Mouse (Mus musculus) cerebellum, adult 2 months (tissue): ENCODE results near the gene Gkap1.

Experiments
- CTCF ChIP-seq: fragments of 200-500 bp; IDR thresholded peaks from 2 replicates; pipeline ENCODE4 v1.5.1; 2011; ENCODE audit warnings: low read depth, mild to moderate bottlenecking, control low read depth, low read length, moderate library complexity, borderline replicate concordance; ENCODE audit not compliant: insufficient read depth
- POLR2A ChIP-seq: fragments of 200-500 bp; IDR thresholded peaks from 2 replicates; pipeline ENCODE4 v1.6.1; 2011; ENCODE audit warnings: low read length, control low read depth, borderline replicate concordance; ENCODE audit not compliant: insufficient read depth

DNA sequence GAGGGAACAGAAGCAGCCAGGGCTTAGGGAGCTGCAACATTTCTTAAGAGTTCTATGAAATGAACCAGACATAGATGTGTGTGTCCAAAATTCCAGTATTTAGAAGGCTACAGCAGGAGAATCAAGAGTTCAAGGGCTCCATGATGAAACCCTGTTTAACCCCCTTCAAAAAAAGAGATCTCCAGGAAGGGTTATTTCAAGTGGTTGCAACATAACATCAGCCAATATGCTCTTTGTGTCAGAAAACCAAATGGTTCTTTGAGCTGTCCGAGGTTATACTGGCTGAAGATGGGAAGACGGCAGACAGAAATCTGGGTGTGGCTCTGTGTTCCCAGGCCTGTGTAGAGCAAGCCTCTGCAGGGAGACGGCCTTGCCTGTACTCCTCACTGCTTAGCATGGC lies 20.1 kb upstream of the Gkap1 start:
- no peak for TF ChIP-seq POLR2A
- no peak for TF ChIP-seq CTCF
